Comparison of ENCODE assay signal across 20 mouse cellular contexts in the genomic region with DNA sequence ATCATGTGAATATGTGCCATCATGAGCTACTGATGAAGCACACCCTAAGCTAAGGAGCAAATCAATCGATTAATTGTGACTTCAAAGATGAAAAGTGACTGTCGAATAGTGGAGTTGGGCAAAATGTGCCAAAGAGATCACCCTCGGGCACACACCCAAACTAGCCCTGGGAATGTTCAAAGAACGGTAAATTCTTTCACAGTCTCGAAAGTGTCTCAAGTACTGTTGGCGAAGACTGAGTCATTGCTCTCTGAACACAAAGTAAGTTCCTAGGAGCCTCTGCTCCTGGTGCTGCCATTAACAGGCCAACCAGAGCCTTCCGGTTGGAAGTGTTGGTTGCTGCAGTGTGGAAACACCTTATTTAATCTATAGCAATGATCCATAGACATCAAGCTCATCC.
"Had no signal": no experiment of that assay in that cellular context is flagged by ENCODE, and none has a peak within 500 bp of the region (broad histone marks: within the 10 kb centered on the region; RNA-seq: fewer than 3 reads in every experiment).

No protein-coding gene starts in this region.

- H3K4me1 ChIP-seq: stomach, embryonic 15.5 days had no signal

- H3K9me3 ChIP-seq: limb, embryonic 10.5 days; limb, embryonic 13.5 days; liver, embryonic 12.5 days; liver, embryonic 15.5 days; midbrain, embryonic 13.5 days; neural tube, embryonic 12.5 days; neural tube, embryonic 15.5 days; stomach, embryonic 15.5 days had no signal

- H3K4me3 ChIP-seq: layer of hippocampus, adult 2 months; limb, embryonic 10.5 days; limb, embryonic 13.5 days; liver, embryonic 12.5 days; liver, embryonic 15.5 days; midbrain, embryonic 13.5 days; neural tube, embryonic 12.5 days; neural tube, embryonic 15.5 days; stomach, embryonic 15.5 days had no signal

- H3K27ac ChIP-seq: kidney, postnatal 0 days; layer of hippocampus, adult 2 months; limb, embryonic 10.5 days; limb, embryonic 13.5 days; liver, embryonic 12.5 days; liver, embryonic 15.5 days; macrophage; midbrain, embryonic 13.5 days; neural tube, embryonic 12.5 days; neural tube, embryonic 15.5 days; stomach, embryonic 15.5 days had no signal

- H3K9ac ChIP-seq: limb, embryonic 13.5 days; liver, embryonic 12.5 days; liver, embryonic 15.5 days; lung, embryonic 14.5 days; midbrain, embryonic 13.5 days; neural tube, embryonic 12.5 days; neural tube, embryonic 15.5 days; stomach, embryonic 15.5 days had no signal

- DNase-seq: kidney, adult 18-20 months; kidney, postnatal 25 days; layer of hippocampus, adult 9-11 months; liver; lung, embryonic 14.5 days; retina, postnatal 1 day; right cerebral cortex, postnatal 25 days; spleen, adult 18-20 months; thymus, postnatal 25 days had no signal

- H3K4me2 ChIP-seq: liver, embryonic 15.5 days; lung, embryonic 14.5 days had no signal

- H3K36me3 ChIP-seq: limb, embryonic 10.5 days; limb, embryonic 13.5 days; liver, embryonic 12.5 days; liver, embryonic 15.5 days; midbrain, embryonic 13.5 days; neural tube, embryonic 12.5 days; neural tube, embryonic 15.5 days; stomach, embryonic 15.5 days had no signal

- H3K27me3 ChIP-seq: limb, embryonic 13.5 days; liver, embryonic 12.5 days; liver, embryonic 15.5 days; midbrain, embryonic 13.5 days; neural tube, embryonic 12.5 days; neural tube, embryonic 15.5 days; stomach, embryonic 15.5 days had no signal
